Mouse (Mus musculus): ENCODE results near the gene Rbpj. TPM values are rescaled to one million over a fixed set of nuclear protein-coding genes. Genes with fewer than 3 reads are reported as not detected.

Gene Rbpj
- total RNA-seq, 2 experiments from 2014 or later, result 21.6 to 24.0 TPM

DNA sequence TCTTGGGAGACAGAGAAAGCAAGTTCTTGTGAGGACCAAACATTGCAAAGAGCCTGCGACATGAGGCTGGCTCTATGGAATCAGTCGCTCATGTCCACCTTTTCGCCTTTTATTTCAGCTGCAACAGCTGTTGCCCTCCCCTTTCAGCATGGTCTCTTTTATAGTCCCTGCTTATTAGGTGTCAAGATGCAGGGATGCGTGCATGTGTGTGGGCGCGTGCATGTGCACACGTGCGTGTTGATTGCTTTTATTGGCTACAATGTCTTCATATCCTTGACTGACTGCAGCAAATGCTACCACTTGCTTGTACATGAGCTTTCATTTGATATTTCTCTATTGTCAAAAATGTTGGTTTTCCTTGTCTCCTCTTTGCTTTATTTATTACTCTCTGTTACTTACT, 136.2 kb downstream of the Rbpj start:
- Histone ChIP-seq H3K4me3 (no peak overlapping the region), H3K27ac (no peak overlapping the region)
- no peak for TF ChIP-seq CTCF (conservative IDR thresholded peaks at IDR 0.05)
- no peak for DNase-seq (ENCODE audit: low spot score in 2 of 2)

GRCm38 (mm10) chr5:53605450-53605849, 139.5 kb downstream of the Rbpj start:
- no peak for DNase-seq (ENCODE audit: low spot score in 2 of 2)
- no peak overlapping the region for H3K27ac ChIP-seq
- H3K4me3 ChIP-seq, result no peak overlapping the region
- no peak for TF ChIP-seq CTCF (conservative IDR thresholded peaks at IDR 0.05)

- Histone ChIP-seq H3K4me3 (no peak overlapping the region; the same call in 1 of the 2 replicates), H3K27ac (no peak overlapping the region)
- no peak for TF ChIP-seq CTCF (conservative IDR thresholded peaks at IDR 0.05)
- no peak for DNase-seq (ENCODE audit: low spot score in 2 of 2)
Measured at GRCm38 (mm10) chr5:53607230-53607996, 141.5 kb downstream of the Rbpj start.

DNA sequence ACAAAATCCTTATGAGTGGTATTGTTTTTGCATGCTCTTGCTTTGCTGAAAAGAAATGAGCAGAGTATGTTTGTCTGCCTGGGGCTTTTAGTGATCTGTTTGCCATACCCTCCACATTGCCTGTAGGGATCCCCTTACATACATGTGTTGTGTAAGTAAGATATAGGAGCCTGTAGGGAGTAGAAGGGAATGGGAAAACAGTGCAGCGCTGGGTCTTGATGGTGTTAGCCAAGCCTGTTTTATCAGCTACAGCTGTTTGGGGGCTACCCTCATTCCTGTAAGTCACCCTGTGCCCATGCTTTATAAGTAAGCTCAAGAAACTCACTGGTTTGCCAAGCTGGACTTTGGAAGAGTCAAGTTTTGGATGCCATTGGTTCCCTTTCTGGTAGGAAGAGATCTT, 152.9 kb downstream of the Rbpj start:
- Histone ChIP-seq H3K27ac (no peak overlapping the region), H3K4me3 (no peak overlapping the region)
- TF ChIP-seq CTCF (conservative IDR thresholded peaks at IDR 0.05), result no peak
- DNase-seq (ENCODE audit: low spot score in 2 of 2), result no peak

DNA sequence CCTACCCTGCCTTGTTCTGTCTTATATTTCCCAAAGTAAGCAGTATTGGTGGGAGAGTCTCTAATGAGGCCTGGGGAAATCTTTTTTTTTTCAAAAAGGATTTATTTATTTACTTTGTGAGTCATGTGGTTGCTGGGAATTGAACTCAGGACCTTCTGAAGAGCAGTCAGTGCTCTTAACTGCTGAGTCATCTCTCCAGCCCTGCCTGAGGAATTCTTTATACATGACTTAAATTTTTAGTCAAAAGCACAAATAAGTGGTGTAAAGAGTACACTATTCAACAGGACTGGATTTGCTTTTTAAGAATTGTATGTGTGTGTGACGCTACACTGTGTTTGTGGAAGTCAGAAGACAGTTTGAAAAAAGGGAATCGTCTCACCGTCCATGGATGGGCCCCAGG, 166.1 kb downstream of the Rbpj start:
- Histone ChIP-seq H3K27ac (no peak overlapping the region), H3K4me3 (no peak overlapping the region)
- TF ChIP-seq CTCF (conservative IDR thresholded peaks at IDR 0.05), result no peak
- no peak for DNase-seq (ENCODE audit: low spot score in 2 of 2)

GRCm38 (mm10) chr5:53636795-53637194, 170.8 kb downstream of the Rbpj start:
- no peak for TF ChIP-seq CTCF (conservative IDR thresholded peaks at IDR 0.05)
- Histone ChIP-seq H3K4me3 (no peak overlapping the region), H3K27ac (no peak overlapping the region)
- no peak for DNase-seq (ENCODE audit: low spot score in 2 of 2)

- no peak for DNase-seq (ENCODE audit: low spot score in 2 of 2)
- no peak overlapping the region for H3K27ac ChIP-seq
- no peak for TF ChIP-seq CTCF (conservative IDR thresholded peaks at IDR 0.05)
- no peak overlapping the region for H3K4me3 ChIP-seq
Measured at GRCm38 (mm10) chr5:53637206-53637605, 171.3 kb downstream of the Rbpj start.

GRCm38 (mm10) chr5:53638647-53639046, 172.7 kb downstream of the Rbpj start:
- peak in 1 of 2 experiments; percentile 36 for DNase-seq (ENCODE audit: low spot score in 2 of 2)
- no peak overlapping the region for H3K4me3 ChIP-seq
- peak; percentile 89 for TF ChIP-seq CTCF (conservative IDR thresholded peaks at IDR 0.05)

DNA sequence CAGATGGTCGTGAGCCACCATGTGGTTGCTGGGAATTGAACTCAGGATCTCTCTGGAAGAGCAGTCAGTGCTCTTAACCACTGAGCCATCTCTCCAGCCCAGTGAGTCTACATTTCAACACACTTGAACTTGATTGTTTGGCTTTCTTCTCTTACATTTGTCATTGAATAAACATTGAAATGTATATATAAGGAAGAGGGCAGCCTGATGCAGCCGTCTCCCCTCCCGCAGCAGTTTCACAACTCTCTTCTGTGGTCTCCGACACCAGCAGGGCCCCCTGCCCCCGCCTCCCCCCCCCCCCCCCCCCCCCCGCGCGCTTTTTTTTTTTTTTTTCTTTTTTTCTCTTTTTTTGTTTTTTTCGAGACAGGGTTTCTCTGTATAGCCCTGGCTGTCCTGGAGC, 180.7 kb downstream of the Rbpj start:
- DNase-seq (ENCODE audit: low spot score in 2 of 2), result no peak
- TF ChIP-seq CTCF (conservative IDR thresholded peaks at IDR 0.05), result no peak
- Histone ChIP-seq H3K27ac (no peak overlapping the region), H3K4me3 (no peak overlapping the region)

More at GRCm38 (mm10) chr5:53638647-53639046, 172.7 kb downstream of the Rbpj start:
- no peak overlapping the region for H3K27ac ChIP-seq

DNA sequence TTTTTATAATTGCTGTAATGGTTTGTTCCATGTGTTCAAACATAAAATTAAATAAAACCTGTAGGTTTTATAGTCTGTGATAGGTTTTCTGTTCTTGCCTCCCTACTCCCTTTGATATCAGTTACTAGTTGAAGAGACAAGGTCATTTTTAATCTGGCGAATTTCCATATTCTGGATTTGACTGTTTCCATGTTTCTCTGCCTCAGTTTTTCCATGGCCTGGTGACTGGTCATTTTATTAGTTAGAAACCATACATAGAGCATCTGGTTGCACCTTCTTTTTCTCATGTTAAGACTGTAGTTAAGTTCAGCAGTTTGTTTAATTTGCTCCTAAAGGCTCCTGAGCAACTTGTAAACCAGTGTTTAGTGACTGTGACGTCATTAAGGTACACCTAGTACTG, 181.4 kb downstream of the Rbpj start:
- no peak for TF ChIP-seq CTCF (conservative IDR thresholded peaks at IDR 0.05)
- no peak overlapping the region for H3K27ac ChIP-seq
- no peak for DNase-seq (ENCODE audit: low spot score in 2 of 2)

DNA sequence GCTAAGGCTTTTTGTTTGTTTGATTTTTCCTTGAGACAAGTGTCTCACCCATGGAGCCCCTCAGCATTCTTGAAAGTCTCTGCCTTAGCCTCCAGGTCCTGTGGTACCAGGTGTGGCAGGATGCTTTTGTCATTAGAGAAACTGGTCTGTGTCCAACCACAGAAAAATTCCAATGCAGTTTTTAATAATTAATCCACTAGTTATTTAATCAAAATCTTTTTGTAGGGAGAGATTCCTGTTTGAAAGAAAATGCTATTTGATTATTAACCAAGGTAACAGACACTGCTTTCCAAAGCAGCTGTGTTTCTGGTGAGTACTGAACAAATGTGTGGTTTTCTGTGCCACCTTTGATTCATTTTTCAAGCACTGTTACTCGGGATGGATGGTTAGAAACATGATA, 190.6 kb downstream of the Rbpj start:
- no peak for DNase-seq (ENCODE audit: low spot score in 2 of 2)
- TF ChIP-seq CTCF (conservative IDR thresholded peaks at IDR 0.05), result no peak
- H3K4me3 ChIP-seq, result no peak overlapping the region

More for the DNA sequence above, 181.4 kb downstream of the Rbpj start:
- no peak overlapping the region for H3K4me3 ChIP-seq

DNA sequence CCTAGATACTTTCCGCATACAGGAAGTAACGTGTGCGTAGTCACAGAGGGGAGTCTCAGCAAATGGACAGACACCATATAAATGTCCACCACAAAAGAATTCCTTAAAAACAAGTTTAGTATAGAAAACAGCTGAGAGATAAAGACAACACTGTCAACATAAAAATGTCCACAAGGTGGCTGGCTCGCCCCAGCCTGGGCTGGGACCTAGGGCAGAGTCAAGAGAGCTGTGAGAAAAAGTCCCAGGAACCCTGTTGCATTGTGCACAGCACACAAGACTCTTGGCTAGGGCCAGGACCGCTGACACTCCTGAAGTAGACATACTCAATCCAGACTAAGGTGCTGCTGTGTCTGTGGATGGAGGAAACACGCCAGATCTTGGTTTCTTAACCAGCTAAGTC, 192.0 kb downstream of the Rbpj start:
- DNase-seq (ENCODE audit: low spot score in 2 of 2), result peak in 1 of 2 experiments; percentile 13
- no peak overlapping the region for H3K4me3 ChIP-seq
- no peak overlapping the region for H3K27ac ChIP-seq
- peak; percentile 77 for TF ChIP-seq CTCF (conservative IDR thresholded peaks at IDR 0.05)

More for the DNA sequence above, 190.6 kb downstream of the Rbpj start:
- H3K27ac ChIP-seq, result no peak overlapping the region

GRCm38 (mm10) chr5:53661508-53661907, 195.6 kb downstream of the Rbpj start:
- no peak overlapping the region for H3K27ac ChIP-seq
- no peak for TF ChIP-seq CTCF (conservative IDR thresholded peaks at IDR 0.05)
- no peak overlapping the region for H3K4me3 ChIP-seq
- DNase-seq (ENCODE audit: low spot score in 2 of 2), result no peak

GRCm38 (mm10) chr5:53662413-53662812, 196.5 kb downstream of the Rbpj start:
- TF ChIP-seq CTCF (conservative IDR thresholded peaks at IDR 0.05), result no peak
- Histone ChIP-seq H3K27ac (no peak overlapping the region), H3K4me3 (no peak overlapping the region)
- DNase-seq (ENCODE audit: low spot score in 2 of 2), result no peak

Measured in layer of hippocampus, adult 2 months (tissue).